Mouse (Mus musculus): ENCODE measurements around the gene Zfp978.
"Not testable (repeated sequence)": the region's sequence is repeated elsewhere in the genome, so short reads cannot be mapped to it uniquely, and the experiment has no call there.

- TF ChIP-seq CTCF, POLR2A (IDR thresholded peaks at IDR 0.05; ENCODE audit: extremely low read depth, insufficient read depth, low read length): not testable (repeated sequence)
Measured at GRCm38 (mm10) chr4:147416365-147416764, 55.3 kb downstream of the Zfp978 start.

All from cortical plate, adult 2 months (tissue).